Mouse (Mus musculus) testis, postnatal 10 days (tissue): ENCODE results near the gene Syngr4.
A peak's percentile ranks its signal among the peaks of the same experiment; 100 is the strongest.
"Not testable (repeated sequence)": the region's sequence is repeated elsewhere in the genome, so short reads cannot be mapped to it uniquely, and the experiment has no call there.

Experiments
- DNase-seq: peaks from one replicate; pipeline ENCODE4 v3.0.0; 2021; ENCODE audit warnings: low spot score

Syngr4 gene

DNA sequence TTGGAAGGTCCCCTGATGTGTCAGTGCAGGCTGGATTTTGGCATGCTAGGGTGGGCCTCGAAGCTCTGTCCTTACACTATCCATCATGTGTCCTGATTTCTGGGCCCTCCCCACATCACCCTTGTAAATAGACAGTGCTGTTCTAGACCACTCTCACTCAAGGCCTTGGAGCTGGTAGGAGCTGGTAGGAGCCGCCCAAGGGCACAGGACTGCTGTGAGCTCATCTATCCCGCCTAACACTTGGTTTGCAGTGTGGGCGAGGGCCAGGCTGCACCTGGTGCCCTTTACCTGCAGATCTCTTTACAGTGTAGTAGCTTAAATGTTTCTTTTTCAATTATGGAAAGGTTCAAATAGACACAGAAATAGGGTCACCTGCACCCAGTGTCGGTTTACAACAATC lies 18.5 kb upstream of the Syngr4 start:
- DNase-seq: no peak

GRCm38 (mm10) chr7:45914067-45914466 lies 17.6 kb upstream of the Syngr4 start:
- DNase-seq: no peak

- DNase-seq: no peak
Observed at GRCm38 (mm10) chr7:45909145-45909544, 12.6 kb upstream of the Syngr4 start.

DNA sequence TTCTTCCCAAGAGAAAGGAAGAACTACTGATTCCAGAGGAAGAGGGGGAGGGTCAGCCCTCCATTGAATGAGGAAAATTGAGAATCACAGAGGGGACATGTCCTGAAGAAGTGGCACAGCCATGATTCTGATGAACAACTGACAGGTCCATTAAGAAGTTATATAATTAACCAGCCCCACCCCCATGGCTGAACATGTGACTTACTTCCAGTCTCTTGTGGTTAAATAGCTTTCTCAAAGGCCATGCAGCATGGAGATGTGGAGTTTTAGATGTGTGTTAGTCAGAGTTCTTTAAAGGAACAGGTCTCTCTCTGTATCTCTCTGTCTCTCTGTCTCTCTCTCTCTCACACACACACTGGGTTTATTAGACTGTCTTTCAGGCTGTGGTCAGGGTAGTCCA lies 11.9 kb upstream of the Syngr4 start:
- DNase-seq: no peak

DNA sequence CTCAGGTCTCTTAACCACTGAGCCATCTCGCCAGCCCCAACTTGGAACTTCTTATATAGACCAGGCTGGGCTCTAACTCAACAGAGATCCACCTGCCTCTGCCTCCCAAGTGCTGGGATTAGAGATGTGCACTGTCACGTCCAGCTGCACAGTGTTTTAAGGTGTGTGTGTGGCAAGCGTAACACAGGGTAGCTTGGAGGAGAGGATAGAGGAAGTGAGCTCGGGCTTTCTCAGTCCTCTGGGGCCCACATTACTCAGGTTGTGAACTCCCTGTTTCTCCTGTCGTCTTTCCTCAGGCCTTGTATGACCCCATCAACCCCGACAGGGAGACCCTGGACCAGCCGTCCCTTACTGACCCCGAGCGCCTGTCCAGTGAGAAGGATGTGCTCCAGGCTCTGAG lies 10.1 kb upstream of the Syngr4 start:
- DNase-seq: no peak

DNA sequence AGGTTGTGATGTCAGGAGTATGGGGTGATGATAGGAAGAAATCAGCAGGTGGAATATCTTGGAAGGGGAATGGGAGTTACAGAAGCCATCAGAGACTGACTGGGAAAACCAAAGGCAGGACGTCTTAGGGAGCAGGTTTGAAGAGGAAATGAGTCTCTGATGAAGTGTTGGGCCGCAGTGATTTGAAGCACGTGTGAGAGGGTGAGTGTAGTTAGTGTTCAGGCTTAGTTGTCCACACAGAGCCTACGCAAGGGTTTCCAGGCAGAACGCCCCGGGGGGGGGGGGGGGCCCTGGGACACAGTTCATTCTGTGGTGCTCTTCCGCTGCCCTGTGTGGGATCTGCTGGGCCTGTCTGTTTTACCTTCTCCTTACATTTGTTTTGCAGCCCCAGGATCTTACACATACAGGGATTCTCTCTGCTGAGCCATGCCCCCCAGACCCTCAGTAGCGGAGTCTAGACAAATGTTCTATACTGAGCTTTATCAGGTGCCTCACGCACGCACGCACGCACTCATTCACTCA lies 6.0 kb upstream of the Syngr4 start:
- no peak for DNase-seq

DNA sequence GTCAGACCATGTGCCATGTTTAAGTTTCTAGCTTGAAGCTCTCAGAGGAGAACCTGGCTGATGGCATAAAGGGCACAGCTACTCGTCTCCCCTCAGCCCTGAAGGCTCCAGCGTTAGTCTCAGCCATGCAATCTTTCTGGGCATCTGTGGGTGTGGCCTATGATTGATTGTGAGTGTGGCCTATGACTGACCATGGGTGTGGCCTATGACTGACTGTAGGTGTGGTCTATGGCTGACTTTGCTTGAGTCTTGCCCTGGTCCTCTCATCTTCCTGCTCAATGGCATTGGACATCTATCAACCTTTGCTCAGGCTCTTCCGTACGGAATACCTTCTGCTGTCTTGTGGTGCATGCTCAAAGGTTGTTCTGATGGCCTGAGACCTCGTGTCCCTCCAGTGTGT lies 5.0 kb upstream of the Syngr4 start:
- no peak for DNase-seq

DNA sequence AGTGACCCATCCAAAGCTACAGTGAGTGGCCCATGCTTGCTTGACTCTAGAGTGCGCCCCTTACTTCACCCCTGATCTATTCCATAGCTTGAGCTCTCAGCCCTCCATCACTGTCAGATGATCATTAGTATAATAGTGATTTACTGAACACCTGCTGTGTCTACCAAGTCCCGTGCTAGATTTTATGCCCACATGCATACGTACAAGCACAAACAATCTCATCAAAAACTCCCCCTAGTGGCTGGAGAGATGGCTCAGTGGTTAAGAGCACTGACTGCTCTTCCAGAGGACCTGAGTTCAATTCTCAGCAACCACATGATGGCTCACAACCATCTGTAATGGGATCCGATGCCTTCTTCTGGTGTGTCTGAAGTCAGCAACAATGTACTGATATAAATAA lies 1.6 kb upstream of the Syngr4 start:
- not testable (repeated sequence) for DNase-seq

DNA sequence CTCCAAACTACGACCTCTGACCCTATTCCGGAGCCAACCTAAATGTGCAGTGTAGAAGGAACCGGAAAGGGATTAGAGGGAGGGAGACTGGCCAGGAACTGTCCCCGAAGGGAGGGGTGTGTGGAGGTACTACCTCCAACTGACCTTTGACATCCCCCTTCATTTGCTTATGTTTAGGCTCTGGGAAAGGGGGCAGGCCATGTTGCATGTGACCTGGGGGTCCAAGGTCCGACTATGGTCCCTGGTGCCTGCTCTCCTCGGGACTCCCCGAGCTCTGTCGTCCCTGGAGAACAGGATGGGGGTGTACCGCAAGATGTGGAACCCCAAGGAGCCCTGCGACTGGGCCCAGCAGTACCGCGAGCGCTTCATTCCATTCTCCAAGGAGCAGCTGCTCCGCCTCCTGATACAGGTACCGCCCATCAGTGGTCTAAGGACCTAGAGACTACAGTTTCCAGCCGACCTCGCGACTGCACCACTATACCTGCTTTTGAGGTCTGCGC lies 794 bp upstream of the Syngr4 start:
- peak; percentile 71 for DNase-seq

- no peak for DNase-seq
Observed at GRCm38 (mm10) chr7:45895931-45896516, 490 bp downstream of the Syngr4 start.

DNA sequence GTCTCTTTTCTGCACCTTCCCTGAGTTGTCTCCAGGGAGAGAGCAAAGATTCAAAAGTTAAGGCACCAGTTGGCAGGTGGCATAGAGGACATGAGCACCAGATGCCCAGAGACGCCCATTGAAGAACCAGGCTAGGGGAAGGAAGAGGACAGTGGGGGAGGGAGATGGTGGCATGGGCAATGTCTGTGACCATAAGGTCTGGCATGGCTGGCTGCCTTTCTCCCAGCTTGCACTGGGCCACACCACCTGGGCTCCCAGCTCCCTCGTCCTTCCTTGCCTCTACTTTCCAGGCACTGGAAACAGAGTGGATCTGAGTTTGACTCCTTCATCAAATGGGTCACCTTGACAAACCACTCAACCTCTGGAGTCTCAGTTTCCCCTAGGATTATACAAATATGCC lies 3.9 kb downstream of the Syngr4 start:
- DNase-seq: no peak

DNA sequence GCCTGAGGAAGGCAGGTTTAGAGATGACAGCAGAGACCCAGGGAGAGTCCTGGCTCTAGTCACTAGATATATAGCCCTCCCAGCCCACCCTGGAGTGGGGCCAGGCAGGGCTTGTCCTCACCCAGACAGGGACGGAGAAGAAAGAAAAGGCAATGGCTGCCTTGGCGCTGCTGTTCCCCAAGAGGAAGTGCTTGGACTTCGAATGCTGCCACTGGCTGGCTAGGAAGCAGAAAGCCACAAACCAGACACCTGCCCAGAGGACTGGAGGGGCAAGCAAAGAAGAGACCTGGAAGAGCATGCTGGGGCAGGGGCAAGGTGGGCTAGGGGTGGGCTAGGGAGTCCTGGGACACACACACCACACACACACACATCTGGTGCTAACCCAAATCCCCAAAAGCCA lies 9.3 kb downstream of the Syngr4 start:
- no peak for DNase-seq

DNA sequence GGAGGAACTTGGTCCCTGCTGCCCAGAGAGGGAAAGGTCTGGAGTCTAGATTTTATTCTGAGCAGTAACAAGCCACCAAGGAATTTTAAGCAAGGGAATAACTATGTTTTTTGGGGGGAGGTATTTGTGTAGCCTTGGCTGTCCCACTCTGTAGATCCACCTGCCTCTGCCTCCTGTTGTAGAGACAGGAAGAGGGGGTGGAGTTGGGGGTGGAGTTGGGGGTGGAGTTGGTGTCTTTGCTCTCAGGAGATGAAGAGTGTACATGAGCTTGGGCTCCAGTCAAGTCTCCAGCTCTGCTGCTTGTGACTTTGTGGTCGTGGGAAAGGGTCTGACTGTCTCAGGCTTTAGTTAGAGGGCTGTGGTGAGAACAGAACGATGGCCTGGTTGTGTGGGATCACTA lies 15.5 kb downstream of the Syngr4 start:
- no peak for DNase-seq

DNA sequence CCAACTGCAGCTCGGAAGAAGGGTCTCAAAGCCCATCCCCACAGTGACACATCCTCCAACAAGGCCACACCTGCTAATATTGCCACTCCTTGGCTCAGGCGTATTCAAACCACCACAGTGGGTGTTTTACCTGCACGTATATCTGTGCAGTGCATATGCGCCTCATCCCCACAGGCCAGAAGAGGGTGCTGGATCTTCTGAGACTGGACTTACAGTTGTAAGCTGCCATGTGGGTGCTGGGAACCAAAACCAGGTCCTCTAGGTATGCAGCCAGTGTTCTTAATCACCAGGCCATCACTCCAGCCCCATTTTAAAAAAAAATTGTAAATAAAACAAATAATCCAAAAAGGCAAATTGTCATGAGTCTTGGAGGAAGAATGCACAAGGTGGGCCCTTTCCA lies 16.0 kb downstream of the Syngr4 start:
- DNase-seq: no peak

DNA sequence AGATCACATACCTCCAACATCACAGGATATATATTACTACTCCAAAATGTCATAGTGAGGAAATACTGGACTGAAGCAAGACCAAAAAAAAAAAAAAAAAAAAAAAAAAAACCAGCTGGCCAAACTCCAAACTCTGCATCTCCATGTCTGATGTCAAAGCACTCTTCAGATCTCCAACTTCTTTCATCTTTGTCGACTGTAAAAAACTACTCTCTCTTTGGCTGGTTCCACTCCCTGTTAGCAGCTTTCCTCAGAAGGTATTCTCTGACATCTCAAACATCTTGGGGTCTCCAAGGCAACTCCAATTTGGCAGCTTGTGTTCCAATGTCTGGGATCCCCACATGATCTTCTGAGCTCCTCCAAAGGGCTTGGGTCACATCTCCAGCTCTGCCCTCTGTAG lies 18.2 kb downstream of the Syngr4 start, which contains the start of gene Grin2d:
Gene Grin2d (minus strand): TSS at position 101 of the 400 bp plus-strand sequence.
- not testable (repeated sequence) for DNase-seq

DNA sequence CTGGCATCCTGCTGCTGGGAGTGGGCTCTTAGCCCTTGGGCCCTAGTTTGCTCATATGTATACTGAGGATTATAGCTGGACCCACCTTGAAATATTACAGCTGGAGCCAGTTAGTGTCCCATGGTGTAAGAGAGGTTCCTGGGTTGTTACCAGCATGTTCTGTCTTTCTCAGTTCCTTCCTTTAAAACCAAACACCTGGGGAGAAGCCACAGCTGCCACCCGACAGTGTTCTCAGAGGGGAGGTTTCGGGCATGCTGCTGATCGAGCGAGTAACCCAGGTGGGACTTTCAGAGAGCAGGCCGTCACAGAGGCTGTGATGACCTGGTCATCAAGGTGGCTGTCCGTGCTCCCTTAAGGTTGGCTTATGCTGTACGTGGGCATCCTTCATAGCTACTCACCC lies 19.6 kb downstream of the Syngr4 start:
- no peak for DNase-seq

- peak; percentile 74 for DNase-seq
Observed at GRCm38 (mm10) chr7:45873061-45873947, 23.2 kb downstream of the Syngr4 start.

DNA sequence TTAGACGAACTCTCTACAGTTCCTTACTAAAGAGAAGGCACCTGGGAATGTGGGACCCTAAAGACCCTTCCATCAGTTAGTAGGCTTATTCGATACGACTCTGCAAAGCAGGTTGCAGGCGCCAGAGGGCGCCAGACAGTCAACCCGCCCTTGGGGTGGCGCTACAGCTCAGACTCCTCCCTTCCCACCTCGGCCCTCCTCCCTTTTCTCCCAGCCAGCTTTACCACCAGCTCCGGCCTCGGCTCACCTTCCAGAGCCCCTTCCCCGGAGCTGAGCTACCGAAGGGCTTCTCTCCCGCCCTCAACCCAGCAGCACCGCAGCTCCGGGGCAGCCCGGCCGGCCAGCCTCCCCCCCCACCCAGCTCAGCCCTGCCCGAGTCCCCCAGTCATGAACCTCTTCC lies 23.9 kb downstream of the Syngr4 start, which contains the start of gene Kdelr1:
Gene Kdelr1 (plus strand): TSS at position 149 of the 400 bp plus-strand sequence.
- DNase-seq: peak; percentile 94

DNA sequence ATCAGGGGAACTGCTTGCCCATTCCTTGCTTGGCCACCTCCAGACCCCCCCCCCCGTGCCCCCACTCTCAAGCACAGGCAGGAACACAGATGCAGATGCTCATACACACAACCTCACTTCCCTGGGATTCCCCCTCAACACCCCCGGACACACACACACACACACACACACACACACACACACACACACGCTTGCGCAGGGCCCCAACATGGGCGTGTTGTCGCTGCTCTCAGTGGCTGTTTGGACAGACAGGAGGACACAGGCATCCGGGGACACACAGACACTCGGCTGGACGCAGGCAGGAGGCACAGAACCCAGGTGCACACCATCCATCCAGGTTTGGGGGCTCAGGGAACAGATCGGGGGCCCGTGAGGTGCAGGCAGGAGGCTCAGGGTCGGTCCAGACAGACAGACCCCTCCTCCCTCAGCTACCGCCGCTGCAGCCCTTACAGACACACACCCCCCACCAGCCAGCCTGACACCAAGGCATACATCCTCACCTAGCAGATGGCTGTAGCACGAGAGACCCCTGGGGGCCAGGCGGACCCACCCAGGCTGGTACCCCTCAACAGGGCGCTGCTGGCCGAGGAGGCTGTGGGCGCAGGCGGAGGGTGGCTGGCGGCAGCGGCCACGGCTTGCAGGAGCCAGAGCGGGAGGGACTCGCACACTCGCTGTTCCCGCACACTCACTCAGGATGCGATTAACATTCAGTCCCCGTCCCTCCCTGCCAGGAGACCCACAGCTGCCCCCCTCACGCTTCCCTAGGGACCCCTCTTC lies 26.0 kb downstream of the Syngr4 start:
- no peak for DNase-seq

- peak; percentile 55 for DNase-seq
Observed at GRCm38 (mm10) chr7:45869787-45870186, 26.7 kb downstream of the Syngr4 start.

- no peak for DNase-seq
Observed at GRCm38 (mm10) chr7:45869107-45869670, 27.3 kb downstream of the Syngr4 start.

- no peak for DNase-seq
Observed at GRCm38 (mm10) chr7:45867871-45868270, 28.6 kb downstream of the Syngr4 start.
